Mouse (Mus musculus): Measurements from ENCODE around the gene Hip1r.

Gene Hip1r

DNA sequence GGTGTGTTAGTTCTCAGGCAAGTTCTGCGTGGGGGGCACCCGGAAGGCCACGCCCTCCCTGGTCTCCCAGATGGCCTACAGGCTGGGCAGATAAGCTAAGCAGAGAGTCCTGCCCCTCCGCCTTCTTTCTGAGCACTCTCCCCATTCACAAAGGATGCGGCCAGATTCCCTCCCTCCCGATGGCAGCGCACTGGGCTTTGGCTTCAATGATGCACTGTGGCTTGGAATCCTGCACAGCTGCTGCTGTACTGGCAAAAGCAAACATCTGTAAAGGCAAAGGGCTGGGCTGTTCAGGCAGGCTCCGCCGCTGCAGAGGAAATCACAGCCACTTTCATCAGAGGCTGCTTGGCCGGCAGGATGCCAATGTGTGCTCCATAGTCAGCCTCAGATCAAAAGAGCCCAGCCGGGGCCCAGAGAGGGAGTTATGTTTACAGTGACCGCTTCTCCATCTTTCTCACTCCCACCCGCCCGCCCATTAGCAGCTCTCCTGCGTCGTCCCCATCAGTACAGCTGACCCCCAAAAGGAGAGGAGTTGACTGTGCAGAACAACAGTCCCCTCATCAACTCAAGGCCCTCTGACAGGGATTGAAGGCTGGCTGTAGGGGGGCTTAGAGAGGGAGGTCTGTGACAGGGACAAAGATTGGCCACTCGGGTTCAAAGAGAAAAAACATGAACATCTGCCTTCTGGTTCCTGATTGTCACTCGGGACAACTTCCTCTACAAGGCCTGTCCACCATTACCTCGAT is 37.7 kb downstream of the Hip1r start:
- in situ Hi-C loops (cut with MboI; ENCODE audit: unreplicated experiment in 2 of 2), result loop anchor here in 1 of 2 experiments (25.0 kb wide), 1 partner anchor 851 kb away; the partner anchor contains the start of genes Ccdc92 and Zfp664

DNA sequence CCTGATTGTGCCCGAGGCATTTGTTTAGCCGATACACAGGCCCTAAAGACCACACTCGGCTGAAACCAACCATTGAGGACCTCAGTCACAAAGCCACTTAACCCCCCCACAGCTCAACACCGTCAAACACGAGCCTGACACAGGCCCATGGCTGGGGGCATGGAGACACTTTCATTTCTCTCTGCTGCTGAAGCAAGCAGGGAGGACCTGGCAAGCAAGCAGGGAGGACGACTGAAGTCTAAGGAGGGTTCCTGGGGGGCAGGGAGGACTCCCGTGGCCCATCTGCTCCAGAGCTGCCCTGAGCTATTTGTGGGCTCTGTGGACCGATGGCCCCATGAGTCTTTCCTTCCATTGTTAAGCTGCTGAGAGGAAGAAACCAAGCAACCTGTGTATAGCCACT is 38.5 kb downstream of the Hip1r start:
- in situ Hi-C loops (cut with MboI; ENCODE audit: unreplicated experiment in 2 of 2), result loop anchor here in 1 of 2 experiments (25.0 kb wide), 1 partner anchor 850 kb away; the partner anchor contains the start of genes Ccdc92 and Zfp664

DNA sequence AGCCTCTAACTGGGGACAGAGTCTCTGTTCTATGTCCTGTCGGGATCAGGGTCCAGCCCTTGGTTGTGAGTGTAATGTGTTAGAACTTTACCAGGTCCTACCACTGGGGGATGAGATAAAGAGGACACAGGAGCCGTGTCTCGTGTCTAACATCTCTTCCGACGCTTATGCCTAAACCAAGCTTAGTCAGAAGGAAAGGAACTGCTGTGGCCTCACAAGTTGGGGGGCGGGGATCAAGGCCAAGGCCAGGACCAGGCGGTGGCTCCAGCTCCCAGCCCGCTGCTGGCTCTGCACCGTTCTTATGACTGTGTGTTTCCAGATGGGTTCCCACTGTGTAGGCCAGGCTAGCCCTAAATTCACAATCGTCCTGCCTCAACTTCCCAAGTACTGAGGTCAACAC is 39.5 kb downstream of the Hip1r start:
- in situ Hi-C loops (cut with MboI; ENCODE audit: unreplicated experiment in 2 of 2), result loop anchor here in 1 of 2 experiments (25.0 kb wide), 1 partner anchor 849 kb away; the partner anchor contains the start of genes Ccdc92 and Zfp664

DNA sequence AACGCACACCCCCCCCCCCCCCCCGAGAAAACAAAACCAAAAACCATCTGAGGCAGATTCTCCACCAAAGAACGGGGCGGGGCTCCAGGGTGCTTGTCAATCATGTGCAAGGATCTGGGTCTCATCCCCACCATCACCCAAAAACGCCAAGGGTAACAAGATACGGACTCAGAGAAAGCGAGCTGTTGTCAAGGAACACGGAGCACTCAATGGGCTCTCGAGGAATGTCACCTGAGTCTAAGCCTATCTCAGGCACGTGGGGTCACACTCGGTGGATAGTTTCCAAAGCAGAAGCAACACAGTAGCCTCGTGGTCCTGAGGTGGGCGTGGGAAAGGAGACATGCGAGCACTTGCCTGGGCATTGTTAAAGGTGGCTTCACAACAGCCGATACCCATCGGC is 40.3 kb downstream of the Hip1r start:
- in situ Hi-C loops (cut with MboI; ENCODE audit: unreplicated experiment in 2 of 2), result loop anchor here in 1 of 2 experiments (25.0 kb wide), 1 partner anchor 849 kb away; the partner anchor contains the start of genes Ccdc92 and Zfp664

DNA sequence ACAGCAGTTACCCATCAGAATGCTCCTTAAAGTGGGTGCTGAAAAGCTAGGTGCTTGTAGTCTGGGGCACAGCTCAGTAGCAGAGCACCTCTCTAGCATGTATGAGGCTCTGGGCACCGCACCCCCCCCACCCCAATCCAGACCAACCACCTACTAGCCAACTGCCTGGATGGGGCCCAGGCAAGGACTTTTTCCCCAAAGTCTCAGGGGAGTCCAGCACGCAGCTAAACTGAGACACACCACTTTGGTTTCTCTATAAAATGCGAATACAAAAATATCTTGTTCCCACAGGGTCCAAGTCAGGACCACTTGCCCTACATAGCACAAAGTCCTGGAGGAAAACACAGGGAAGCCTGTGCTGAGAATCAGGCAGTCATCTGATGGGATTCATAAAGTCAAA is 40.8 kb downstream of the Hip1r start:
- in situ Hi-C loops (cut with MboI; ENCODE audit: unreplicated experiment in 2 of 2), result loop anchor here in 1 of 2 experiments (25.0 kb wide), 1 partner anchor 848 kb away; the partner anchor contains the start of genes Ccdc92 and Zfp664

DNA sequence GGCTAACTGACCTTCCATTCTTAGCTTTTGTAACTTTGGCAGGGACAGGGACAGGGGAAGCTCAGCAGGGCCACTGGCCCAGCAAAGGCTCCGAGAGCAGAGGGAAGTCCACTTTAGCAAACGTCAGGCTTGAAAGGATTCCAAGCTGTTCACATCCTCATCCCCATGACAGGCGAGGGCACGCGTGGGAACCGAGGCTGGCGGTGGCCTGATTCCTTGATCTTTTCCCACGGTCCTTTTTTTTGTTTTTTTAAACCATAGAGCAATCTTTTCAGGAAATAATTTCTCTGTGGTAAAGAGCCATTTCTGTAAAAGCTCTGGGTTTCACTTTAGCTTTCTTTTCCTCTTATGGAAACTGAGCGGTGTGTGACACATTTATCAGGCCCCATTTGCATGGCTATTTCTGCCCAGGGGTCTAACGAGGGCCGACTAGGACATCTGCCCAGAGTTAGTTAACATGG is 41.4 kb downstream of the Hip1r start:
- in situ Hi-C loops (cut with MboI; ENCODE audit: unreplicated experiment in 2 of 2), result loop anchor here in 1 of 2 experiments (25.0 kb wide), 1 partner anchor 847 kb away; the partner anchor contains the start of genes Ccdc92 and Zfp664

DNA sequence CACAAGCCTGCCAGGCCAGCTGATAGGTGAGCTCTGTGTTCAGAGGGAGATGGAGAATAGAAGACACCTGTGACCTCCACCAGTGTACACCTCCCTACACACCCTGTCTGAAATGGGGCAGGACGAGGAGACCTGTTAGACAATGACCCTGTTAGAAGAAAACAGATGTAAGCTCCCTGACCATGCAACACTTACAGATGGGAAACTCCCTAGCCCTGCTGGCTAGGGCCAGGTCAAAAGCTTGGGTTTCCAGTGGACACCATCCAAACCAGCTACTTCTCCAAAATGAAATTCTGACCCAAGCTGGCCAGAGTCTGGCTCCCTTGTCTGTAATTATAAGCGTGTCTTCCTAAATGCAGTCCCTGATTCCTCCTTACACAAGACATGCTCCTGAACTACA is 42.3 kb downstream of the Hip1r start:
- in situ Hi-C loops (cut with MboI; ENCODE audit: unreplicated experiment in 2 of 2), result loop anchor here in 1 of 2 experiments (25.0 kb wide), 1 partner anchor 847 kb away; the partner anchor contains the start of genes Ccdc92 and Zfp664

DNA sequence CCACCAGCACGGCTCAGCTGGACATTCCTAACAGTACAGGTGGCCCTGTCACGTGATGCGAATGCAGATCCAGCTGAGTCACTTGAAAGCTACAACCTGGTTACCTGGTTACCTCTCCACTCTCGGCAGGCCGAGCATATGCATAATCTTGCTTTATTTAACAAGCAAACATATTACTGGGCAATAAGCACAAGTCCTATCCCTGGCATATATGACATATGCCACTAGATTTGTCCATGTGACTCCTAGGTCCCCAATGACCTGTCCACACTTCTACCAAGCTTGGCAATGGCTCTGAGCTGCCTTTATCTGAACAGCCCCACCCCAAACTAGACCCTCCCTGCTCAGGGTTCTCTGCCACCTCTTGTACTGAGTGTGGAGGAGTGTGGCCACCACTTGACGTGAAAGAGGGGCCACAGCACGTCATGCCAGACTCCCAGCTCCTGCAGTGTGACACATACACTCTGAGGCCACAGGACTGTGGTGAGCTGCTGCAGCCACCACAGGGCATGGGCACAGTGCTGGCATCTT is 42.9 kb downstream of the Hip1r start:
- in situ Hi-C loops (cut with MboI; ENCODE audit: unreplicated experiment in 2 of 2), result loop anchor here in 1 of 2 experiments (25.0 kb wide), 1 partner anchor 846 kb away; the partner anchor contains the start of genes Ccdc92 and Zfp664

DNA sequence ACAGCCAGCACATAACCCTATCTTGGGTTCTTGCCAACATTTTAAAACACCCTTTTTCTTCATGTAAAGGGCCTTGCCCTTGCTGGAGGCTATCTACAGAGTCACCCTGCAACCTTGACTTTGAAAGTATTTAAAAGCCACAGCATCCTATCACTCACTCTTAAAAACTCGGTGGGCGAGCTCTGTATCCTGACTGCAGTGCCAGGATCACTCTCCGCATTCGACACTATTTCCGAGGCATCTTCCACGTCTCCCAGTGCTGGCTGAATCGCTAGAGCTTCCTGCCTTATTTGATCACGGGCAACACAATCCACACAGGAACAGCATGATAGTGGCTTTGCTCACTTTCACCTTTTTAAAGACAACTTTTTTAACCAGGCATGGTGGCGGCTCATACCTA is 44.5 kb downstream of the Hip1r start:
- in situ Hi-C loops (cut with MboI; ENCODE audit: unreplicated experiment in 2 of 2), result loop anchor here in 1 of 2 experiments (25.0 kb wide), 1 partner anchor 844 kb away; the partner anchor contains the start of genes Ccdc92 and Zfp664

DNA sequence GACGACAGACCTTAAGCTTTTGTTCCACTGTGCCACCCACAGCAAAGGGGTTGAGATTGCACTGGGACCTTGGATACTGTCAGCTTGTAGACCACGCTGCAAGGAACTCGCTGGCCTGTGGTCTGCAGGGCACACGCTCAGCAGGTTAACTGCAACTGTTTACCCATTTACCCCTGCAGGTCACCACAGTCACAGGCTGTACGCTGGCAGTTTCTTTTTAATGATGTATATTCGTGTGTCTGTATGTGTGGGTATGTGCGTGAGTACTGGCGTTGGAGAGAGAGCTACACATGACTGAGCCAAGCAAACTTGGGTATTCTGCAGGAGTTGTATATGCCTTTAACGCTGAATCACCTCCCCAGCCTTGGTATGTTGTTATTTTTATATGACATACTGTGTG is 45.2 kb downstream of the Hip1r start:
- in situ Hi-C loops (cut with MboI; ENCODE audit: unreplicated experiment in 2 of 2), result loop anchor here in 1 of 2 experiments (25.0 kb wide), 1 partner anchor 844 kb away; the partner anchor contains the start of genes Ccdc92 and Zfp664

DNA sequence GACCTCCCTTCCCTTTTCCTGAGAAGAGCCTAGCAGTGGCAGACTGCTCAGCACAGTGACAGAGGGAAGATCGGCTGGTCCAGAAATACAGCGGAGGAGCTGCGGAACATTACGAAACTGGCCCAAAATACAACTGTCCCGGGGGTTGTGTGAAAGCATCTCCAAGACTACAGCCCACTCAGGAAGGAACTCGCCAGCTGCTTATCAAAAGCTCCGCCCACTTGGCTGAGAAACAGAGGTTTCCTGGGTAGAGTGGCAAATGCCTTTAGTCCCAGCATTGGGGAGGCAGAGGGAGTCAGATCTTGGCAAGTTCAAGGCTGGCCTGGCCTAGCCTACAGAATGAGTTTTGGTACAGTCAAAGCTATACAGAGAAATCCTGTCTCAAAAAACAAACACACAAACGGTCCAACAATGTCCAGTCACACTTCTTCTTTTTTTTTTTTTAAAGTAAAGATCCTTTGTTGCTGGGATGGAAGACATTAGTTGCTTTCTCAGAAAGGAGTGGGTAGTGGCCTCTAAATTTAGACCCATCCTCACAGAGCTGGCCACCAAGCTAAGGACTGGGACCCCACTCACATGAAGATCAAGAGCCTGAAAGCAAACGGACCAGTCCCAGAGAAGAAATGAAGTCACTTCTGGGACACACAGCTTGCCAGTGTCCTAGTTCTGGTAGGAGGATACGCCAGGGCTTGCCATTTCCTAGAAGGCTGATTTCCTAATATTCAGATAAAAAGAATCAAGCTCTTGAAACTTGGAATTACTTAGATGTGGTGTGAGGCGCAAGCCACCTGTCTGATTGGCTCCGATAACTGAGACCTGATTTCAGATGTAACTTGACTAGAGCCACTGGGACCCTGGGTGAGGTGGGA is 46.2 kb downstream of the Hip1r start:
- in situ Hi-C loops (cut with MboI; ENCODE audit: unreplicated experiment in 2 of 2), result loop anchor here in 1 of 2 experiments (25.0 kb wide), 1 partner anchor 843 kb away; the partner anchor contains the start of genes Ccdc92 and Zfp664

DNA sequence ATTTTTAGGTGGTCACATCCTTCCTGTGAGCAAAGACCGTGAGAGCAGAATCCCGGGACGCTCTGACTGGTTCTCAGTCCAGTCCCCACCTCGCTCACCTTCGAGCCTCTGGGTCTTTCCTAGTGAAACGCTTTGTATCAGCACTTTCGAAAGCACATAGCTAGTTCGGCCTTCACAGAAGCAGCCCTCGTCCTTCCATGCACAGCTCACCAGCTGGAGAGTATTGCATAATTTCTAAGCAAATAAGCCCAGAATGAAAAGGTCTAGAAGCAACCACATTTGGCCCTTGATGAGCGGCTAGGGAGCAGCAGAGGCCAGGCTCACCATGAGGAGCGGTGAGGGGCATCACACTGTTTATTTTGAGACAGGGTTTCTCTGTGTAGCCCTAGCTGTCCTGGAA is 47.7 kb downstream of the Hip1r start:
- in situ Hi-C loops (cut with MboI; ENCODE audit: unreplicated experiment in 2 of 2), result loop anchor here in 1 of 2 experiments (25.0 kb wide), 1 partner anchor 841 kb away; the partner anchor contains the start of genes Ccdc92 and Zfp664

DNA sequence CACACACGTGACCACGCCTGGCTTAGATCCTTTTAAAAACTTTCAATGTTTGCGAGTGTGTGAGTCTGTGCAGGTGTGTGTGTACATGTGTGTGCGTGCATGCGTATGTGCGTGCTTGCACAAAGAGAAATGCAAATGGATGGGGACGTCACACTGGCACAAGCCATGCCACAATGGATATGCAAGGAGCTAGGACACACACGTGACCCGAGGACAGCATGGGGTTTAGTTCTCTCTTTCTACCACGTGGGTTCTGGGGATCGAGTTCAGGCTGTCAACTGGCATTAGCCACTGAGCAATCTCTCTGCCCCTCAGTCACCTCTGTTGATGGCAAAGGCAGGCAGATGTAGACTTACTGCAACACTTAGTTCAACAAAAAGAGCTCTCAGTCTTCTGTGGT is 48.3 kb downstream of the Hip1r start:
- in situ Hi-C loops (cut with MboI; ENCODE audit: unreplicated experiment in 2 of 2), result loop anchor here in 1 of 2 experiments (25.0 kb wide), 1 partner anchor 841 kb away; the partner anchor contains the start of genes Ccdc92 and Zfp664

DNA sequence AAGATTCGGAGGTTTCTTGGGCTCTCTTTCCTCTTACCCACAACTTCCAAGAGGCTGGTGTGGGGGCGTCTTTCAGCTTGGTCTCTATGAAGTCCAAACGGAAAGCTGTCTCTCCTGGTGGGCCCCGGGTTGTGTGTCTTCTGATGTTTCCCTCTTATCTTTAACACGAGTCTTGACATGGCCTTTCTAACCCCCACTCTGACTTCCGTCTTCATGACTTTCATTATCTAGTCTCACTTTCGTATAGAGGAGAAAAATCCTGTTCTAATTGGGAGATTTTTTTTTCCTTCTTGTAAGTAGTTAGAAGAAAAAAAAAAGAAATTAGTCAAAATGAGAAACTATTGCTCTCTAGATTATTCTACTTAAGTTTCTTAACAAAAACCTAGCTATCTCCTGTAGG is 48.9 kb downstream of the Hip1r start:
- in situ Hi-C loops (cut with MboI; ENCODE audit: unreplicated experiment in 2 of 2), result loop anchor here in 1 of 2 experiments (25.0 kb wide), 1 partner anchor 840 kb away; the partner anchor contains the start of genes Ccdc92 and Zfp664

DNA sequence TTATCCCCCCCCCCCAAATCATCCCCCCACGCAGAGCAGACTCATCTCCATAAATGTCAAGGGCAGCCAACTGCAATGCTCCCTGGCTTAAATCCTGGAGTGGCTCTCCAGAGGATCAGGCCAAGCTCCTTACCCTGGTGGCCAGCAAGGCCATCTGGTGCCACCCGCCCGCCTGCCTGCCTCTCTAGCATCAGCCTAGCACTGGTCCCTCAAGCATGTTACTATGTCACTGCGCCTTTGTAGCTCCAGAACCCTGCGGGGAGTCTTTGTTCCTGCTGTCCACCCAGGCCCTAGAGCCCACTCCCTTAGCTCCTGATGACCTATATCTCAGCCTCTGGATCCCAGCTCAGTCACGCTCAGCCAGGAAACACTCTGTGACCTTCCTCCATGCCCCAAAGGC is 51.2 kb downstream of the Hip1r start:
- in situ Hi-C loops (cut with MboI; ENCODE audit: unreplicated experiment in 2 of 2), result loop anchor here in 1 of 2 experiments (25.0 kb wide), 1 partner anchor 838 kb away; the partner anchor contains the start of genes Ccdc92 and Zfp664

DNA sequence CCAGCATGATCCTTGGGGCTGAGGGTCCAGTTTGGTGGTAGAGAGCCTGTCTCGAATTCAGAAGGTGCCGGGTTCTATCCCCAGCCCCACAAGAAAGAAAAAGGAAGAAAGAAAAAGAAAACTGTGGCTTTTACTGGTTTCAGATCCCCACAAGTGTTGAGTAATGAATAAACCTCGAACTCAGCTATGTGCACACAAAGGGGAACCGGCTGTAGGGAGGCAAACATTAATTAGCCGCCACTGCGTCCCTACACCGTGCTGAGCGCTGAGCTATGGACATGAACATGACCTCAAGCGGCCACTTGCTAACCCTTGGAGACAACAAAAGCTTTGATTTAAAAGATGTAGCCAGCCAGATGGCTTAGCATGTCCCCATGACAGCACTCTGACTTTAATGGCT is 51.7 kb downstream of the Hip1r start:
- in situ Hi-C loops (cut with MboI; ENCODE audit: unreplicated experiment in 2 of 2), result no loop called here

DNA sequence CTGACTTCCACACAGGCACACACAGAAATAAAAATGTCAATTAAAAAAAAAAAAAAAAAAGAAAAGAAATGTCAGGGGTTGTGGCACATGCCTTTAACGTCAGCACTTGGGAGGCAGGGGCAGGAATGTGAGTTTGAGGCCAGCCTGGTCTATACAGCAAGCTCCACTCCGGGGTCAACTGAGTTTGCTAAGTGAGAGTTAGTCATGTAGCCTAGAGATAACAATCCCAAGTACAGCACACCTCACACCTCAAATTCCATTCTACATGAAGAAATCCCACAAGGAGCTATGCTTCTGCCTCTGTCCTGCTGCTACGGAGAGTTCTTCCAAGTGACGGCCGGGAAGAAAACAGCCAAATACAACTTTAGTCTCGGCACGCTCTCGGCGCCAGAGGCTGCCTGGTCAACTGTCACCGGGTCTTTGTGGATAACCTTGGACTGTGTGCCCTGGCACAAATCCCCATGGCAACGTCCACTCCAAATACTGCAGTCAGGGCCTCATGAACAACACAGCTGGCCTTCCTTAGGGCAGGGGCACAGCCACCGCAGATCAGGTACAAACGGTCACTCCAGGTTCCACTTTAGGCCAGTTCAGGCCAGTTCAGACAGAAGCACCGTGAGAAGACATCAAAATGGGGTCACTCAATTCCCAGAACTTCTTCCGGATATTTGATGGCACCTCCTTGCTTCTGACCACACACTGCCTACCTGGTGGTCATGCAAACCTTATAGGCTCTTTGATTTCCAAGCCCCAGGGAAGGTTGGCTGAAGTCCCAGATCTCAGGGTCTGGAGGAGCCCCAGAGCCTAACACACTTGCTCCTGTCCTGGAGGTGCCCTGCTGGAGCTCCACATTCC is 52.4 kb downstream of the Hip1r start:
- in situ Hi-C loops (cut with MboI; ENCODE audit: unreplicated experiment in 2 of 2), result no loop called here

DNA sequence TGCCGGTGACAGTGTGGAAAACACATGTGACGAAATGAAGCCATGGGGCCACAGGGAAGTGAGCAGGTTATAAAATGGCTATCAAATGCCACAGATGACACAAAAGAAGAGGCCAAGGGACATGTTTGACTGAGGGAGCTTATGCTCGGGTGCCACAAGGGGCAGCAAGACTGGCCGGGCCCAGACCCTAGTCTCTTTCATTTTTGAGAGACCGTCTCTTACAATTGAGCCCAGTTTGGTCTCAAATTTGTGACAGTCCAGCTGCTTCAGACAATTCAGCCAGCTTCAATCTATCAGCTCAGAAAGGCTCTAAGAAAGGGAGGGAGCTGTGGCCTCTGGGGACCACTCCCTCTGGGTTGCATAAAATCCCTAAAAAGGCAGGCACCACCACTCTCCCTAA is 53.1 kb downstream of the Hip1r start:
- in situ Hi-C loops (cut with MboI; ENCODE audit: unreplicated experiment in 2 of 2), result no loop called here
